Mouse (Mus musculus): ENCODE data around the gene Dpp4. TPM values are rescaled to one million over a fixed set of nuclear protein-coding genes. Genes with fewer than 3 reads are reported as not detected.

Gene Dpp4
- polyA plus RNA-seq, 1 experiment, result 24.1 TPM

DNA sequence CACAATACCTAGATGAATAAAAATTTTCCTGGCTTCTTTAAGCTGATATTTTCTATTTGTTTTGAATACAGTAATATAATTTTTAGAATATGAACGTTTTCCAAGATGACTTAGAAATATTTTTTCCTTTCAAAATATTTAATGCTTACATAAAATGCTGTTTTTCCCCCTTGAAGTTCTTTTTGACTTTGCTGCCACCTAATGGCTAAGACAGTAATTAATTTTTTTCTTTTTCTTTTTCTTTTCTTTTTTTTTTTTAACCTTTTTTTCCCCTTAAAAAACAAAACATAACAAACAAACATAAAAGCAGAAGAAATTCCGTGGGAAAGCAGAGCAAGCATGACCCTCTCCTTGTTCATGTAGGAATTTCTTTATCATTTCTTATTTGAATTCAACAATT, 126.2 kb downstream of the Dpp4 start:
- TF ChIP-seq POLR2A (IDR thresholded peaks at IDR 0.05; ENCODE audit: borderline replicate concordance, extremely low read depth, low read depth, low read length), result no peak
- no peak for TF ChIP-seq CTCF (IDR thresholded peaks at IDR 0.05; ENCODE audit: insufficient read depth, low read length)
- no peak for DNase-seq
- no peak overlapping the region for H3K4me3 ChIP-seq (replicated peaks; ENCODE audit: extremely low read depth, low read depth, low read length)
- no peaks in the 10 kb centered on the region for H3K4me1 ChIP-seq (ENCODE audit: control insufficient read depth, insufficient read depth, low read length)
- 0% methylated on average over 2 of the region's 2 CpGs for WGBS

- no peak for DNase-seq
- no peak overlapping the region for H3K4me3 ChIP-seq (replicated peaks; ENCODE audit: extremely low read depth, low read depth, low read length)
- H3K4me1 ChIP-seq (ENCODE audit: control insufficient read depth, insufficient read depth, low read length), result no peaks in the 10 kb centered on the region
- TF ChIP-seq POLR2A (IDR thresholded peaks at IDR 0.05; ENCODE audit: borderline replicate concordance, extremely low read depth, low read depth, low read length), result no peak
- TF ChIP-seq CTCF (IDR thresholded peaks at IDR 0.05; ENCODE audit: insufficient read depth, low read length), result no peak
- 80% methylated on average over 2 of the region's 2 CpGs for WGBS
These were observed 127.0 kb downstream of the Dpp4 start for GRCm38 (mm10) chr2:62285026-62285425.

Other genes with a start within 250 kb of the Dpp4 start
- gene Gcg, start 71.4 kb upstream of the Dpp4 start, polyA plus RNA-seq (2012; rRNA removed), result not detected in 2 replicates
- gene Fap, start 161.8 kb upstream of the Dpp4 start, polyA plus RNA-seq (2012; rRNA removed), result 0.19 and 0.64 TPM in 2 replicates
- gene Ifih1, start 234.0 kb upstream of the Dpp4 start, polyA plus RNA-seq (2012; rRNA removed), result 7.6 and 9.7 TPM in 2 replicates